Mouse (Mus musculus) liver, adult 2 months (tissue): ENCODE measurements around the gene Lmcd1. TPM values are rescaled to one million over a fixed set of nuclear protein-coding genes. Genes with fewer than 3 reads are reported as not detected.

Experiments used
- DNase-seq: peaks from one replicate; pipeline ENCODE4 v3.0.0-alpha.2; 2011; ENCODE audit warnings: low read depth, low spot score; ENCODE audit errors: extremely low read depth
- H3K27ac ChIP-seq: fragments of 200-500 bp; replicated peaks from 2 replicates; pipeline ENCODE4 v1.5.1; 2012; ENCODE audit warnings: low read depth, mild to moderate bottlenecking, control low read depth, inconsistent platforms, low read length; ENCODE audit not compliant: insufficient read depth
- H3K27me3 ChIP-seq: fragments of 200-500 bp; 2 replicates; pipeline ENCODE4 v1.6.1; 2012; ENCODE audit warnings: mild to moderate bottlenecking, moderate library complexity, low read length, inconsistent platforms; ENCODE audit not compliant: control insufficient read depth, insufficient read depth
- H3K36me3 ChIP-seq: fragments of 200-500 bp; 2 replicates; pipeline ENCODE4 v1.6.1; 2012; ENCODE audit warnings: low read length, inconsistent platforms; ENCODE audit not compliant: control insufficient read depth, insufficient read depth
- H3K4me1 ChIP-seq: fragments of 200-500 bp; 2 replicates; pipeline ENCODE4 v1.6.1; 2011; ENCODE audit warnings: low read length; ENCODE audit not compliant: control insufficient read depth, insufficient read depth
- H3K4me3 ChIP-seq: fragments of 200-500 bp; 2 replicates; pipeline ENCODE4 v1.5.1; 2011; ENCODE audit warnings: low read depth, mild to moderate bottlenecking, control low read depth, low read length, moderate library complexity; ENCODE audit not compliant: insufficient read depth
- H3K79me2 ChIP-seq: fragments of 200-500 bp; 2 replicates; pipeline ENCODE4 v1.6.1; 2012; ENCODE audit warnings: inconsistent platforms, mild to moderate bottlenecking, low read length, moderate library complexity; ENCODE audit not compliant: control insufficient read depth, insufficient read depth
- H3K9ac ChIP-seq: fragments of 200-500 bp; 2 replicates; pipeline ENCODE4 v1.6.1; 2012; ENCODE audit warnings: low read depth, mild to moderate bottlenecking, control low read depth, inconsistent platforms, low read length
- CTCF ChIP-seq: fragments of 200-500 bp; IDR thresholded peaks from 2 replicates; pipeline ENCODE4 v1.5.1; 2011; ENCODE audit warnings: low read depth, low read length, control low read depth
- POLR2A ChIP-seq: fragments of 200-500 bp; IDR thresholded peaks from 2 replicates; pipeline ENCODE4 v1.6.1; 2011; ENCODE audit warnings: low read length, control low read depth; ENCODE audit not compliant: insufficient read depth; ENCODE audit errors: extremely low read depth
- WGBS: fragments of 180-500 bp; shearing (Covaris S2); methylation state at CpG from one replicate; pipeline ENCODE4 v1.1.7; 2018; 5-methylcytosine and 5-hydroxymethylcytosine counted together
- polyA plus RNA-seq: library from polyadenylated mRNA; depleted of rRNA; stranded (reverse); fragments of >200 nt; gene quantifications from 2 replicates; pipeline ENCODE4 v1.2.3, GENCODE M21; 2012
- total RNA-seq: library from RNA; depleted of rRNA; stranded (reverse); fragments of >200 nt; gene quantifications from 2 replicates; pipeline ENCODE4 v1.2.3, GENCODE M21; 2014

Gene Lmcd1
- total and polyA plus RNA-seq, 2 experiments, result 0.28 to 0.33 TPM

DNA sequence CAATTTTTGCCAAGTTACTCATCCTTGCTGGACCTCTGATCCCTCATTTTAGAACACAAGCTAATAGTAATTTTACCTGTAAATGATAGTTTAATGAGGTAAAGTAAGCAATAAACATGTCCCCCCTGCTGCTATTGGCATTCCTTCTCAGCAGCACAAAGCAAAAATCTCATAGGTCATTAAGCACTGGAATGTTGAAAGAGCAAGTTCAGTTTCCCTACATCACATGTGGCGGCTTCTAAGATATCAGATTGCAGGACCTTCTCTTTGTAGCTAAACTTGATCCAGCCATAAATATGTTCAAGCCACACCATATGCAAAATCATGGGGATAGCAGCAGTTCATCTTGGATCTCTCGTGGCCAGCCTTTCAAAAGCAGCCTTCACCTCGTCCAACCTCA is 7.4 kb downstream of the Lmcd1 start:
- no peaks in the 10 kb centered on the region for H3K36me3 ChIP-seq
- no peak overlapping the region for H3K9ac ChIP-seq
- H3K79me2 ChIP-seq, result no peaks in the 10 kb centered on the region
- WGBS, result 92% methylated on average over 3 of the region's 3 CpGs
- H3K27me3 ChIP-seq, result no peaks in the 10 kb centered on the region
- DNase-seq, result no peak
- H3K4me1 ChIP-seq, result no peaks in the 10 kb centered on the region
- TF ChIP-seq CTCF (no peak), POLR2A (no peak)
- no peak overlapping the region for H3K4me3 ChIP-seq
- H3K27ac ChIP-seq, result no peak overlapping the region

- WGBS, result 97% methylated on average over 2 of the region's 2 CpGs
- TF ChIP-seq CTCF (no peak), POLR2A (no peak)
- Histone ChIP-seq H3K79me2 (no peaks in the 10 kb centered on the region), H3K9ac (no peak overlapping the region), H3K27ac (no peak overlapping the region), H3K4me3 (no peak overlapping the region), H3K27me3 (no peaks in the 10 kb centered on the region), H3K36me3 (no peaks in the 10 kb centered on the region), H3K4me1 (no peaks in the 10 kb centered on the region)
- no peak for DNase-seq
These were observed 8.4 kb downstream of the Lmcd1 start for GRCm38 (mm10) chr6:112281935-112282334.

- no peaks in the 10 kb centered on the region for H3K27me3 ChIP-seq
- H3K79me2 ChIP-seq, result no peaks in the 10 kb centered on the region
- H3K36me3 ChIP-seq, result no peaks in the 10 kb centered on the region
- no peak overlapping the region for H3K9ac ChIP-seq
- H3K4me3 ChIP-seq, result no peak overlapping the region
- TF ChIP-seq CTCF (no peak), POLR2A (no peak)
- DNase-seq, result no peak
- H3K4me1 ChIP-seq, result no peaks in the 10 kb centered on the region
- no peak overlapping the region for H3K27ac ChIP-seq
- 90% methylated on average over 2 of the region's 2 CpGs for WGBS
These were observed 10.5 kb downstream of the Lmcd1 start for GRCm38 (mm10) chr6:112284087-112284486.

DNA sequence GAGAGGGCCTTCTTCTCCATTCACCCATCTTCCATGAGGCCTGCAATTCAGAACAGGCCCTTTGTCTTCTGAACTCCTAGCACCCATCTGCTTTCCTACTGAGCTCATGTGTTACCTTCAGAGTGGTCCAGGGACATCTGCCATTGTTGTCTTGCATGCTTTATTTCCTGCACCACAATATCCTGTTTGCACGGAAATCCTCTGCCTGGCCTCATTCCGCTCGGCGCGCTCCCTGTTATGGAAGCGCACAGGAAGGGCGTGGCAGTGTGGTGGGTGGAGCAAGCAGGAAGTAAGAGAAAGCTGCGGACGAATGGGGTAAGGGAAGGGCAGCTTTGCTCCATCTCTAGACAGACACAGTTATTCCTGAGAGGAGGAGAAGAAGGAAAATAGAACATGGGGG is 14.1 kb downstream of the Lmcd1 start:
- H3K4me3 ChIP-seq, result no peak overlapping the region

DNA sequence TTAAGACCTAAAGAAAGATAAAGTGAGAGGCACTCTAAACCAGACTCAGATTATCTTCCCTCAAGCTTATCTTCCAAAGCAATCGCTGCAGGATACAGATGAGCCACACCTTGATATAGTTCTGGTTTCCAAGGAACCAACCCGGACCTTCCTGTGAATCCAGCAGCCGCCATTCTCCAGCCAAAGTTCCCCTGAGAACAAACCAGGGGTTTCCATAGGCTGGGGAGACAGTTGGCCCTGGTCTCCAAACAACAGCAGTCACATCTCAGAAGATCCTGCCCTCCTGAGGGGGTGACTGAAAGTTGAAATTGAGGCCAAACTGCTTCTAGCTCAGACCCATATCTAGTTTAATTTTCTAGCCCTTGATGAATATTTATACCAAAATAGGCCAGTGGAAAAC is 14.7 kb downstream of the Lmcd1 start:
- no peaks in the 10 kb centered on the region for H3K79me2 ChIP-seq
- H3K4me1 ChIP-seq, result no peaks in the 10 kb centered on the region
- no peak for TF ChIP-seq CTCF
- no peak for TF ChIP-seq POLR2A
- H3K36me3 ChIP-seq, result no peaks in the 10 kb centered on the region
- H3K27me3 ChIP-seq, result no peaks in the 10 kb centered on the region
- H3K27ac ChIP-seq, result no peak overlapping the region
- H3K4me3 ChIP-seq, result no peak overlapping the region
- no peak overlapping the region for H3K9ac ChIP-seq
- WGBS, result 93% methylated on average over 3 of the region's 3 CpGs
- DNase-seq, result no peak

More for the DNA sequence above, 14.1 kb downstream of the Lmcd1 start:
- H3K9ac ChIP-seq, result no peak overlapping the region
- no peaks in the 10 kb centered on the region for H3K4me1 ChIP-seq
- WGBS, result 79% methylated on average over 9 of the region's 9 CpGs
- H3K27me3 ChIP-seq, result no peaks in the 10 kb centered on the region
- no peak for DNase-seq
- TF ChIP-seq POLR2A (no peak), CTCF (no peak)
- no peak overlapping the region for H3K27ac ChIP-seq
- no peaks in the 10 kb centered on the region for H3K36me3 ChIP-seq
- H3K79me2 ChIP-seq, result no peaks in the 10 kb centered on the region

GRCm38 (mm10) chr6:112291146-112291545 is 17.6 kb downstream of the Lmcd1 start:
- 81% methylated on average over 4 of the region's 4 CpGs for WGBS

More at GRCm38 (mm10) chr6:112291146-112291545, 17.6 kb downstream of the Lmcd1 start:
- DNase-seq, result no peak
- Histone ChIP-seq H3K27me3 (no peaks in the 10 kb centered on the region), H3K4me3 (no peak overlapping the region), H3K9ac (no peak overlapping the region), H3K27ac (no peak overlapping the region), H3K79me2 (no peaks in the 10 kb centered on the region), H3K36me3 (no peaks in the 10 kb centered on the region), H3K4me1 (no peaks in the 10 kb centered on the region)
- no peak for TF ChIP-seq CTCF
- TF ChIP-seq POLR2A, result no peak
